Mouse (Mus musculus) cerebellum, adult 8-10 months (tissue): Measurements from ENCODE around the gene Elmo3.

Experiments used
- DNase-seq: peaks from one replicate; pipeline ENCODE4 v3.0.0; 2022

Elmo3 gene

DNA sequence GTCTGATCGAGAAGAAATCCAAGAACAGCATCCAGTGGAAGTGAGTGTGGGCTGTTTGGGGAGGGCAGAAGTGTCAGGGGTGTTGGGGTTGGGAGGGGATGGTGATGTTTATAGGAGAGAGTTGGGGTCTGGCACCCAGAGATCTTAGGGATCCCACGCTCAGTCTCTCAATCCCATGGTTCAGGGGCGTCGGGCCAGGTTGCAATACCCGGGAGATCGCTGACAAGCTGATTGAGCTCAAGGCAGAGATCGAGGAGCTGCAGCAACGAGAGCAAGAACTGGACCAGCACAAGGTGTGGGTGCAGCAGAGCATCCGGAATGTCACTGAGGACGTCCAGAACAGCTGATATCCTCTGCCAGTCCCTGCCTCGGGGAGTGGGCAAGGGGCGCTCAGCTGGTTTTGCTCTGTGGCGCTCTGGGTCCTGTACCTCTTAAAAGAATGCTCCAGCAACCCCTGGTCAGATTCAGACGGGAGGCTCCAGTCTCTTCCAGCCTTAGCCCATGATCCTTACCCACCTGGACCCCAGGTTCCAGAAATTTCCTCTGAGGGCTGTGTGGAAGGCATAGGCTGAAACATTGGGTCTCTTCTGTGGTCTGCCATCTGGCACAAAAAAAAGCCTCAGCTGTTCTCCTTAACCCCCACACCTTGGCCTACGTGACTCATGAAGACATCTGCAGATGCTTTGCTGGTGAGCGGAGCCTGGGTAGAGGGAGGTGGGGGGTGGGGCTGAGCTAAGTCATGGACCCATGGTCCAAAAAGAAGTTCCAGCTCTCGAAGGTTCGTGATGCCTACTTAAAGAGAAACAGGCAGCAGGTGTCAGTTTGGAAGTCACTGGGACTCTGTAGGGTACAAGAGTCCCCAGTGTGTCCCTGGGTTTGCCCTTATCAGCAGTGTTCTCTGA, 6.8 kb upstream of the Elmo3 start:
- no peak for DNase-seq

DNA sequence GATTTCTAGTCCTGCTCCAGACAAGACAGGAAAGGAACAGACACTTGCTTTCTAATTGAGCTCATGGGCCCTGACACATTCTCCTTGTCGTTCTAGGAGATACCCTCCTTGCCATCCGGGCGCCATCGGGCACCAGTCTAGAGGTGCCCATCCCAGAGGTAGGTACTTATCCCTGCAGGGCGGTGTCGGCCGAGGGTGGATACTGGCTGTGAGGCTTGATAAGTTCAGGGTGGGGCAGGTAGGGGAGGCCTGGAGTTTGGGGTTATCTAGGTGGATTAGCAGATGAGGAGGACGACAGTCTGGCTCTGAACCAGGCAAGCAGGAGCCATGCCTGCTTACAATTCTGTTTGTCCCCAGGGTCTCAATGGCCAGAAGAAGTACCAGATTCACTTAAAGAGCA, 5.4 kb upstream of the Elmo3 start:
- no peak for DNase-seq

DNA sequence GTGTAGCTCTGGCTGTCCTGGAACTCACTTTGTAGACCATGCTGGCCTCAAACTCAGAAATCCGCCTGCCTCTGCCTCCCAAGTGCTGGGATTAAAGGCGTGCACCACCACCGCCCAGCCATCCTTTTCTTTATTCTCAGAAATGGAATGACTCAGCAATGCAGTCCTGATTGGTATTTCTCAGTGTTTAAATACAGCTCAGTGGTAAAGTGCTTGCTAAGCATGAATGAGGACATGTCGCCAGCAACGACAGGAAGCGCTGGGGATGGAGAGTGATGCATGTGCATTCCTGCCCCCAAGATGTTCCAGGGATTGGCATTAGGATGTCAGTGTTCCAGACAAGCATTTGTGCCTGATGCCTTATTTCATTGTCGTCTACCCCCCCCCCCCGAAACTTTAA, 2.0 kb upstream of the Elmo3 start:
- no peak for DNase-seq

DNA sequence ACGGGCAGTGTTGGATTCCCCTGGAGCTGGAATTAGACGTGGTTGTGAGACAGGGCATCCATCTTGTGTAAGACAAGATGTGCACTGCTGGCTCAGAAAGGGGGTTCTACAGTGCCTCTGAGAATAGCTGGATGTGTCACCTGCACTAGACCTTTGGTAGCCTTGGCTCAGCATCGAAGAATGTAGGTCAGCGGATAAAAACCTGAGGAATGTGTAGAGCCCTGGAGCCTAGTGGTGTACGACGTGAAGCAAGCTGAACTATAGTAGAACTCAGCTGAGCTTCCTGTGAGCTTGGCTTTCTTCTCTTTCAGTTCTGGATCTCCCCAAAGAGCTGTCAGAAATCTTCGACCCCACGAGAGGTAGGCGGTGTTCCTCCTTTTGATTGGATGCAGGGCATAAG, 1.5 kb upstream of the Elmo3 start:
- no peak for DNase-seq

DNA sequence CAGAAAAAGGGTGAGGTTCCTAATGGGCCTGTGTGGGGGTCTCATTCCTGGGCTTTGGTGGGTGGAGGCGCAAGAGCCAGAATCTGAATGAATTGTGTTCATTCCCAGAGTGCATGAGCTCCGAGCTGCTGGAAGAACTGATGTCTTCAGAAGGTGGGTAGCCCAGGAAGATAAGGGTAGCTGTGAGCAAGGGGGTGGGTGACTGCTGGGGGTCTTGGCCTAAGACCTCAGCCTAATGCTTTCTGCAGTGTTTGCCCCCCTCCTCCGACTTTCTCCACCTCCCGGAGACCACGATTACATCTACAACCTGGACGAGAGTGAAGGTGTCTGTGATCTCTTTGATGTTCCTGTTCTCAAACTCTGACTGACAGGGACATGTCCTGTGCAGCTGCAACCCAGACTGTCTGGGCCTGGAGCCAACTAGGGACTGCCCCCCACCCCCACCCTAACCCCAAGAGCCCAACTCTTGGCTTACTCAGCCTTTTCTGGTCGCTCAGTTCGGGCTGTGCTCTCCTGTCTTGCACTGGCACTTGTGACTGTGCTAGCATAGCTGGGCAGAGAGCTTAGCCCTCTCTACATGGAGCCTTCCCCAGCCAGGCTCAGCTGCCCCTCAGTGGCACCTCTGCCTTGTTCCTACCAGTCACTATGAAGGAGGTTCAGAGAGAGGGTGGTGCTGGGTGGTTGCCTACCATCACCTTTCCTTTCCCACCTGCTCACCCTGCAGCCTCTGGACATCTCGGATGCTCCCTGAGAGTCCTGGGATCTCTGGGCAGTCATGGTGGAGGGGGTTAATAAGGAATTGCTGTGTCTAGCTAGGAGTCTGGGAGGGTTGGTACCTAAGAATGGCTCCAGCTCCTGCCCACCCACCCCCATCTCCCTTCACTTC, 833 bp upstream of the Elmo3 start:
- DNase-seq = no peak

DNA sequence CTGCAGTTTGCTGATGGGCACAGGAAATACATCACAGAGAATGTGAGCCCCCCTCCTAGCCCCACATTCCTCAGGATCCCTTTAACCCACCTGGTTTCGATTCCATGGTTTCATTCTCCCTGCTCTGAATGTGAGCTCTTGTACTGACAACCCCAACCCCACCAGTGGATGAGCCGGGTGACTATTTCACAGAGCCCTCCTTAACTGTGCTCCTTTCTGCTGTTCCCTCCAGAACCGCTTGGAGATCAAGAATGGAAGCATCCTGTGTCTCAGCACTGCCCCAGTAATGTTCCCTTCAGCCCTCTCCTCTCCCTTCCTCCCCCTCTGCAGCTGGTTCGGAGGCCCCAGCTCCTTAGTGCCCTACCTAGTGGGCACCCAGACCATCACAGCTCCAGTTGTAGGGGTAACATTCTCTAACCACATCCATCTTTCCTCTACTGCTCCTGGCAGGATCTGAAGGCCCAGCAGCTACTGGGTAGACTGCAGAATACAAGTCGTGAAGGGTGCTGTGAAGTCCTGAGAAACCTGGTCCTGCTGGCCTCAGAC, 818 bp downstream of the Elmo3 start:
- DNase-seq = peak; percentile 49

DNA sequence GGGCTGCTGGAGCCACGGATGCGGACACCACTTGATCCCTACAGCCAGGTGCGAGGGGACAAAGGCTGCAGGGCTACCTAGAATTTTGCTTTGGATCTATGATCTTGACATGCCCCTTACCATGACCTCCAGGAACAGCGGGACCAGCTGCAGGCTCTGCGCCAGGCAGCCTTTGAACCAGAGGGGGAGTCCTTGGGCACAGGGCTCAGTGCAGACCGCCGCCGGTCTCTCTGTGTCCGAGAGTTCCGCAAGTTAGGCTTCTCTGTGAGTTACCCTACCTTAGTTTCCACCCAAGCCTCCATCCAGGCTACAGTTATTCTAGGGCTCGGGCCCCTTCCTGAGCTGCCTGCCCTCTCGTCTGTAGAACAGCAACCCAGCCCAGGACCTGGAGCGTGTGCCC, 2.3 kb downstream of the Elmo3 start:
- DNase-seq = peak; percentile 31

DNA sequence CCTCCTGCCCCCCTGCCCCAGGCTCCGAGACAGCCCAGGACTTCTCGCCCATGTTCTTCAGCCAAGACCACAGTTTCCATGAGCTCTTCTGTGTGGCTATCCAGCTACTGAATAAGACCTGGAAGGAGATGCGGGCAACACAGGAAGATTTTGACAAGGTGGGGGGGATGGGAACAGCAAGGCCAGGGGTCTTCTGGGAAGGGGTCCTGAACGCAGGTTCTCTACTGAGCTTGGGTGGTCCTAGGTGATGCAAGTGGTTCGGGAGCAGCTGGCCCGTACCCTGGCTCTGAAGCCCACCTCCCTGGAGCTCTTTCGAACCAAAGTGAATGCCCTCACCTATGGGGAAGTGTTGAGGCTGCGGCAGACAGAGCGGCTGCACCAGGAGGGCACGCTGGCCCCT, 3.0 kb downstream of the Elmo3 start:
- peak; percentile 36 for DNase-seq

DNA sequence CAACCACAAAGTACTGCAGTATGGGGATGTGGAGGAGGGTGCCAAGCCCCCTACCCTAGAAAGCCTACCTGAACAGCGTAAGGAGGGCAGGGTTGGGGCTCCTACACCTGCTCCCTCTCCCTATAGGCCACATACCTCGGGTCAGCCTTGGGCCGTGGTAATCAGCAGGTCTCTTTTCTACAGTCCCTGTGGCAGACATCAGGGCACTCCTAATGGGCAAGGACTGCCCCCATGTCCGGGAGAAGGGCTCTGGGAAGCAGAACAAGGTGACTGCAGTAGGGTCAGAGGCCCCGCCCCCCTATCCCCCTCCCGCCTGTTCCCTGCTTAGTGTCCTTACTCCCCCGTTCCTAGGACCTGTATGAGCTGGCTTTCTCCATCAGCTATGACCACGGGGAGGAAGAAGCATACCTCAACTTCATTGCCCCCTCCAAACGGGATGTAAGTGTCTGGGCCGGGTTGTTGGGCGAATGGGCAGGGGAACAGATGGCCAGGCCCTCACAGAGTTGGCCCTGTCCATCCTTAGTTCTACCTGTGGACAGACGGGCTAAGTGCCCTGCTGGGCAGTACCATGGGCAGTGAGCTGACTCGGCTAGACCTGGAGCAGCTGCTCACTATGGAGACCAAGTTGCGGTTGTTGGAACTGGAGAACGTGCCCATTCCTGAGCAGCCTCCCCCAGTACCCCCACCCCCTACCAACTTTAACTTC, 3.9 kb downstream of the Elmo3 start:
- peak; percentile 90 for DNase-seq

DNA sequence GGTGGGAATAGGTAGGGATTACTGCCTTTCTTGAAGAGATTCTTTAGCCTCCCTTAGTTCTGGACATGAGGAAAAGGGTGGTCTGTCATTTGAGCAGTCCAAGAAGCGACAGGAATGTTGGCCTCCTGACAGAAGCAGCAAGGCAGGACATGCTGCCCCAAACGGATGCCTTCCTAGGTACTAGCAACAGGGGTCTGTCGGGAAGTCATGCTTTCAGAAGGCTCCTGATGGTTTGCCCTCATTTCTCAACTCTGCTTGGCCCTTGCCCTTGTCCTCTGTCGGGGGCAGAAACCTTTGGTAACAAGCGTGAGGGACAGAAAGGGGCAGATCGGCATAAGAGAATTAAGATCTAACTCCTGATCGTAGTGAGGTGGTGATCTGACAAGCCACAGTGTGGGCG, 4.7 kb downstream of the Elmo3 start:
- DNase-seq = peak; percentile 49

DNA sequence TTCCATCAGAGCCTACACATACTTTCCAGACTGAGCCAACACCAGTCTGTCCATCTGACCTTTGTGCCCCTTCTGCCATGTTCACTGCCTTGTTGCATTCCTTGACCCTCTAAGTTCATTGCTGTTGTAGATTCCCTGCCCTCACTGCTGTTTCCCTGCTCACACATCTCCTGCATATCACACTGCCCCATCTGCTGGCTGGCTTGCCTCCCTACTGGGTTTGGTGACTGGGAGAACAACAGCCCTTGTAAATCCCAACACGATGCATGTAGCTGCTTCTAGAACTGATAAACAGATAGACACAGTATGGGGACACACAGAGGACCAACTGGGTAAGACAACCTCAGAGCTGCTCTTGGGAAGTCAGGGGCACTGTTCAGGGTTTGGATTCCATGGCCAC, 6.3 kb downstream of the Elmo3 start:
- no peak for DNase-seq

DNA sequence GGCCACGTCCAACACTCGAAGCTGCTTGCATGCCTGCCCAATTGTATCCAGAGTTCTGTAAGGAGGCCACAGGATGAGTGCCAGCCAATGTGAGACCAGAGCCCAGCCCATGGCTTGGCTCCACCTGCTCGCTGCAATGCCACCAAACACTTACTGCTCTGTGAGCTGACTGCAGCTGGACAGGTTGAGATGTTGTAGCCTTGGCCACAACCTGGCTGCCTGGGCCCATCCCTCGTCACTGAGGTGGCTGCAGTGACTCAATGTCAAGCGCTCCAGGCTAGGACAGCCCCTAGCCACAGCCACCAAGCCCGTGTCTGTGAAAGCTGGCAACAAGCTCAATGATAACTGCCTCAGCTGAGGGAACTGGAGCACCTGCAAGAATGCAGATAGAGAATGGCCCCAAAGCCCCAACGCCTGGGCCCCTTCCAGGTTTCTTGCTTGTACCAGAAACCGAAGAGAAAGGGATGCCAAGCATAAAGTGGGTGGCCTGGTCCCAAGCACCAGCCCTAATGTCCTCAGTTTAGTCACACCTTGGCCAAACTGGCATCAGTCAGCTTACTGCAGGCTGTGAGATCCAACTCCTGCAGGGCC, 7.6 kb downstream of the Elmo3 start:
- DNase-seq = peak; percentile 39

DNA sequence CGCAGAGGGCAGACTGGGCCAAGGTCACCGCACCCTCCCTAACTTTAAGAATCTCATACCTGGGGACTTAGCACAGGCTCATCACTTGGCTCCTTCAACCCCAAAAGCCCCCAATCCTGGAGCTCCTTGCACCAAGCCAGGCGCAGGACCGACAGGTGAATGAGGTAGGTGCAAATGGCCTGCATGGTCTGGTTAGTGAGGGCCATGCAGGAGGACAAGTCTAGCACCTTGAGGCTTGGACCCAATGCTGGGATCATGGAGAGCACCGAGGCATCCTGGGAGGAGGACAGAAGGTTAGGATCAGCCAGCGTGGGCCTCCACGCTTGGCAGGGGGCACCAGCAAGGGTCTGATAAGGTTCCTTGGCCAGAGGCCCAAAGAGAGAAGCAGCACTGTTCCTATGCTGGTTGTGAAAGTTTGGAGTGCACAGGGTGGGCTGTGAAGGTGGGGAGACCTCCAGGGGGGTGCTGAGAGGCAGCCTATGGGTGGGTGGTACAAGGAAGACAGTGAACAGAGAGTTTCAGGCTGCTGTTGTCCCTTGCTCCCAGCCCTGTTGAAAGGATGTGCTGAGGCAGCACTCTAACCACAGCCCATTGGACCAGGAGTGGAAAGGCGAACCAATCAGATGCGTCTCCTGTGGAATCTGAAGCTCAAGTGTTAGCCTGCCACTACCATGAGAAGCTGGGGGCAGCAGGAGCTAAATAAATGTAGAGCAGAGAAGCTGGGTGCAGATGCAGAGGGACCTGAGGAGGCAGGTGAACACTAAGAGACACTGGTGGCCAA, 8.4 kb downstream of the Elmo3 start:
- no peak for DNase-seq

DNA sequence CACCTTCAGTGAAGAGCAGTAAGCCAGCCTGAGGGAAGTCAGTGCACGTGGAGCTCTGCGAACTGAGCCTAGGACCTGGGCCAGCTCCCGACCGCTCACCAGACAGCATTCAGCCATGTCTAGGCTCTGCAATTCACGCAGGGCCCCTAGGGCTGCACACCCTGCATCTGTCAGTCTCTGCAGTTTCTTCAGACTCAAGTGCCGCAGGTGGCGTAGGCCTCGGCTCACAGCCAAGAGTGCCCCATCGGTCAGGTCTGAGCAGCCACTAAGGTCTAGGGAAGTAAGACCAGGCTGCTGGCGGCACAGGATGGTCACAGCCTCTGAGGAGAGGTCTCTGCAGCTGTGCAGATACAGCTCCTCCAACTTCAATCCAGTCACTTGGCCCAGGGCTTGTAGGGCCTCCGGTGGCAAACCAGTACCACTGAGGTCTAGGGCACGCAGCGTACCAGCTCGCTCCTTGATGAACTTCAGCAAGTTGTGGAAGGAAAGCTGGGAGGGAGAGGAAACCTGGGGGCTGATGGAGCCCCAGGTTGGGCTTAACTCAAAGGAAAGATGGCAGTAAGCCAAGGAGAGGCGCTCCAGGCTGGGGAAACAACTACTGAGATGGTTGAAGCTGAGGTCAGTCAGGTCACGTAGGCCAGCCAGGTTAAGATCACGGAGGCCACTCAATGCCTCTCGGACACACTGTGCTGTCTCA, 9.8 kb downstream of the Elmo3 start:
- peak; percentile 57 for DNase-seq

DNA sequence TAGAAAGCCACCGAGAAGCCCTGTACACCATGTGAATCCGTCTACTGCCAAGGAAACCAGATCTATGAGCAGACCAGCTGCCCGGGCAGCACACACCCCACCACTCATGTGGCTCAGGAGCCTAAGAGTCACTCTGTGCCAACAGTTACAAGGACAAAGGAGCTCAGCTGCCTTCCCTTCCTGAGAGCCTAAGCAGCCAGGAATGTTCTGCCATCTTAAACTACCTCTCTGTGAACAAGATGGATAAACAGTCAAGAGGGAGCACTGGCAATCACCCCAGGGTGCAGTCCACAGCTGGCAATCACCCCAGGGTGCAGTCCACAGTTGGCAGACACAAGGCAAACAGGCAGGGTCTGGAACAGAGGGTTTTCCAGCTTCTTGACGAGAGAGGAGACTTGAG, 12.5 kb downstream of the Elmo3 start:
- DNase-seq = no peak

DNA sequence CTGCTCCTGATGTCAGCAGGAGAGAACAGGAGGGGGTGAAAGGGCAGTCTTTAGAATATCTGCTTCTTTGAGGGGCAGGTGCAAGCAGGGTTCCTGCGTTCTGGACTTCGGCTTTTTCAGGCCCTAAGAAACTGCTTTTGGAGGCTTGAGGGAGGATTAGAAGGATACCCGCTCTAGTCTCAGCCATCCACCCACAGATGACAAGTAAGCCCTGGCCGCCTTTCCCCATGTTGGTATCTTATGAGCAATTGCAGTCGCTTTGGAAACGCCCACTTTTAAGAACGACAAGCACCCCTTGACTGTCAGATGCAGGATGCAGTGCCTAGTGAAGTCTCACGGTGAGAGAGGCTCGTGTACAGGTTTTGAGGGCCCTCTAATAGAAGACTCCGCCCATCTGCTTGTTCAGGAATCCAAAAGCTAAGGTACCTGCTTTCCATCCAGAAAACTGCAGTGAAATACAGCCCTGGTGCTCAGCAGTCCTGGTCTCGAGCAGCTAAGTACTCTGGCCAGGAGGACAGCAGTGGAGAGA, 13.3 kb downstream of the Elmo3 start:
- no peak for DNase-seq

DNA sequence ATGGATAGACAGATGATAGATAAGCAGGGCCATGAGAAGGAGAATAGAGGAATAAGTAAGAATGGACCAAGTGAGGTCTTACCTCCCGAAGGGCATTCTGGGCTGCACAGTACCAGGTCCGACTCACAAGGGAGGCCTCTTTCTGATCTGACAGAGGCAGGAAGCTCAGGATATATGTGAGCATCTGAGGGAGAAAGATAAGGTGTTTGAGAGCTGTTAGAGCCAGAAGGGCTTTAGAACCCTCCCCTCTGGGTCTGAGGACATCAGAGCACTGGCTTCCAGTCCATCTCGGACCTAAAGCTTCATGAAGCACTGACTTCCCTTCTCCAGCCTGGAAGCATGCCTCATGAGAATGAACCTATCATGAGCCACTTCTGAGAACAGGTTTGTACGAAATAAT, 17.8 kb downstream of the Elmo3 start:
- DNase-seq = no peak

DNA sequence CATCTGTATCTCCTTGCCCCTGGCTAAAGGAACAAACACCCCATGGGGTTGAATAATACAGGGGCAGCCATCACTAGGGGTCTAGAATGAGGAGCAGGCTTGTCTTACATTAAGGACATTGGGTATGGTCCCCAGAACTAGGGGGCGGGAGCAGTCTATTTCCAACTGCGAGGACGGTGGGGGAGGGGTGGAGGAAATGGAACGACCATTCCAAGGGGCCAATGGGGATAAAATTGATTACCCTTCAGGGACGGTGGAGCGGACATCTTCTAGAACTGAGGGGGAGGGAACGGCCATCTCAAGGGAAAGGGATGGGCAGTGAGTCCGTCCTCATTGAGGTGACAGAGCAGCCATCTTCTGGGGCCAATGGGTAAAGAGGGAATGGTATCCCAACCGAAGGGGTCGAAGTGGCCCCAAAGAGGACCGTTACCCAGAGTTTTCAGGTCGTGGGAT, 20.3 kb downstream of the Elmo3 start:
- DNase-seq = no peak

DNA sequence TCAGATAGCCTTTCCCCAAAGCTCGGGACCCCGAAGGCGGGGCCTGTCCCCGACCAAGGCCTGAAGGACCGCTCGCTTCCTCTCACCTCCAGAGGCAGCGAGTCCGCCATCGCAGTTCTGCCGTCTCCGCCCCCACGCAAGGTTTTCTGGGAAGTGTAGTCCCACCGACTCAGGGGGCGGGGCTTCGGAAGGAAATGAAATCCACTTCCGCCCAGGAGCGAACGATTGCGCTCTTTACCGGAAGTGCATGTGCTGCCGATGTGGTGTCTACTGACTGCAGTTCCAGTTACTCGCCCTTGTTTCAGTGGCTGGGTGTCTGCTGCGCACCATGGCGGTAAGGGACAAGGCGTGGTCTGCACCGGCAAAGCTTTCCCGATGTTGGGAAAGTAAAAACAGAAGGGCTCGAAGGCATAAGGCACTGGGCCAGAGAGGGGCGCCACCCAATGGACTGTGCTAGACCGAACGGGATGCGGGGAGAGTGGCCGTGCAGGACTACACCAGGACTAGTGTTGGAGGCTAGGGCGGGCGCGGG, 20.8 kb downstream of the Elmo3 start, which contains the start of the genes Lrrc29 and Tmem208:
Gene Lrrc29 (minus strand): TSS at position 138 of the 532 bp plus-strand sequence.
Gene Tmem208 (plus strand): TSS at position 214 of the 532 bp plus-strand sequence.
- peak; percentile 96 for DNase-seq

DNA sequence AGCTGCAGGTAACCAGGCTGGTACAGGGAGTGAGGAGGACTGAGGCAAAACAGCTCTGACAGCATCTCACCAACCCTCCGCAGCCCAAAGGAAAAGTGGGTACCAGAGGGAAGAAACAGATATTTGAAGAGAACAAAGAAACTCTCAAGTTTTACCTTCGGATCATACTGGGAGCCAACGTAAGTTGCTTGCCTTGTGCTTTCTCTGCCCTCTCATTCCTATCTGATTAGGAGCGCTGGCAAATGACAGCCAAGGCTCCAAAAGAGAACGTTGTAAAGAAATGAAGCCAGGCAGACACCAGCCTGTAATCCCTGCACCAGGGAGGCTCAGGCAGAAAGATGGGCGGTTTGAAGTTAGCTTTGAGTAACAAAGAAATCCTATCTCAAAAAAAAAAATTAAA, 21.6 kb downstream of the Elmo3 start:
- no peak for DNase-seq
